Mouse (Mus musculus) mouse embryonic stem cell (cell line): ENCODE data around the gene Tmem79.
"Not testable (repeated sequence)": the region's sequence is repeated elsewhere in the genome, so short reads cannot be mapped to it uniquely, and the experiment has no call there.

ENCODE experiments used
- in situ Hi-C, 2 experiments: fragments of 300-500 bp; cut with MboI; formaldehyde crosslinking; loops; 1 replicate in 1 of 2; 3 replicates in 1 of 2; pipeline ENCODE4 v1.14.3; 2019 to 2020; ENCODE audit warnings: low sequenced_read_pairs in 2 of 2, low pct_unique_long_range_greater_than_20kb in 1 of 2, mixed read lengths in 1 of 2; ENCODE audit not compliant: unreplicated experiment in 1 of 2

Tmem79 gene

GRCm38 (mm10) chr3:88295272-88295671, 40.7 kb downstream of the Tmem79 start:
- in situ Hi-C loops = not testable (repeated sequence)

- in situ Hi-C loops = loop anchor here in 1 of 2 experiments (5.0 kb wide), 1 partner anchor 45 kb away; no protein-coding TSS in a partner anchor
Measured at GRCm38 (mm10) chr3:88291970-88292369, 44.0 kb downstream of the Tmem79 start.

- in situ Hi-C loops = not testable (repeated sequence)
Measured at GRCm38 (mm10) chr3:88288133-88288713, 47.7 kb downstream of the Tmem79 start.

- in situ Hi-C loops = no loop called here
Measured at GRCm38 (mm10) chr3:88287110-88287509, 48.8 kb downstream of the Tmem79 start, which contains the start of gene Gm38392. Gene Gm38392 (minus strand): TSS chr3:88287210.

GRCm38 (mm10) chr3:88285565-88285895, 50.4 kb downstream of the Tmem79 start:
- in situ Hi-C loops = not testable (repeated sequence)

- in situ Hi-C loops = not testable (repeated sequence)
Measured at GRCm38 (mm10) chr3:88284815-88285564, 51.0 kb downstream of the Tmem79 start.

GRCm38 (mm10) chr3:88281141-88281916, 54.6 kb downstream of the Tmem79 start:
- in situ Hi-C loops = not testable (repeated sequence)

GRCm38 (mm10) chr3:88280035-88280434, 55.9 kb downstream of the Tmem79 start:
- in situ Hi-C loops = no loop called here
